Mouse (Mus musculus): ENCODE measurements at regions not wholly inside any gene's neighbourhood (a gene's known extent, or its start where the extent isn't known, plus 50 kb on each side); places are given as distances from the start of the nearest gene placed in this dataset.

GRCm38 (mm10) chr4:64945547-64945946 is 178.4 kb upstream of the Pappa start:
- H3K4me3 ChIP-seq: no peak overlapping the region
- no peaks in the 10 kb centered on the region for H3K27me3 ChIP-seq (ENCODE audit: low read depth, poor library complexity, severe bottlenecking)
- no peak overlapping the region for H3K27ac ChIP-seq (replicated peaks)
- H3K9me3 ChIP-seq (replicated peaks): no peaks in the 10 kb centered on the region
- no peaks in the 10 kb centered on the region for H3K4me1 ChIP-seq
- H3K36me3 ChIP-seq: no peaks in the 10 kb centered on the region
- DNase-seq (ENCODE audit: low spot score): no peak

GRCm38 (mm10) chr4:64952651-64953050 is 171.3 kb upstream of the Pappa start:
- Histone ChIP-seq H3K4me3 (no peak overlapping the region), H3K4me1 (no peaks in the 10 kb centered on the region), H3K27me3 (ENCODE audit: low read depth, poor library complexity, severe bottlenecking) (no peaks in the 10 kb centered on the region), H3K36me3 (no peaks in the 10 kb centered on the region), H3K9me3 (replicated peaks) (no peaks in the 10 kb centered on the region), H3K27ac (replicated peaks) (no peak overlapping the region)
- no peak for DNase-seq (ENCODE audit: low spot score)

GRCm38 (mm10) chr4:64958843-64959242 is 165.1 kb upstream of the Pappa start:
- Histone ChIP-seq H3K27ac (replicated peaks) (no peak overlapping the region), H3K27me3 (ENCODE audit: low read depth, poor library complexity, severe bottlenecking) (no peaks in the 10 kb centered on the region), H3K36me3 (no peaks in the 10 kb centered on the region), H3K9me3 (replicated peaks) (no peaks in the 10 kb centered on the region), H3K4me3 (no peak overlapping the region), H3K4me1 (no peaks in the 10 kb centered on the region)
- 87% methylated on average over 4 of the region's 4 CpGs for WGBS
- DNase-seq (ENCODE audit: low spot score): no peak

GRCm38 (mm10) chr4:64961796-64962195 is 162.2 kb upstream of the Pappa start:
- no peaks in the 10 kb centered on the region for H3K9me3 ChIP-seq (replicated peaks)
- WGBS: 87% methylated on average over 4 of the region's 4 CpGs
- no peak overlapping the region for H3K27ac ChIP-seq (replicated peaks)
- no peak overlapping the region for H3K4me3 ChIP-seq
- H3K27me3 ChIP-seq (ENCODE audit: low read depth, poor library complexity, severe bottlenecking): no peaks in the 10 kb centered on the region
- no peaks in the 10 kb centered on the region for H3K4me1 ChIP-seq
- no peaks in the 10 kb centered on the region for H3K36me3 ChIP-seq
- DNase-seq (ENCODE audit: low spot score): no peak

Measured in midbrain, embryonic 10.5 days (tissue).